Mouse (Mus musculus) hindbrain, embryonic 11.5 days (tissue): Measurements from ENCODE around the gene Sec63. TPM values are rescaled to one million over a fixed set of nuclear protein-coding genes. Genes with fewer than 3 reads are reported as not detected.

Experiments
- ATAC-seq: fragments of 200-750 bp; cut with Nextera tagmentation; 2 replicates; pipeline ENCODE4 v1.8.0; 2017; ENCODE audit warnings: mild to moderate bottlenecking, moderate TSS enrichment, moderate library complexity; ENCODE audit not compliant: low FRiP score
- DNase-seq: peaks from one replicate; pipeline ENCODE4 v3.0.0-alpha.2; 2015; ENCODE audit warnings: low spot score
- H3K27ac ChIP-seq: fragments of 300-500 bp; sonication (generic); 2 replicates; pipeline ENCODE4 v1.5.1; 2014; ENCODE audit warnings: mild to moderate bottlenecking, low read depth, low read length
- H3K27me3 ChIP-seq: fragments of 300-500 bp; sonication (generic); 2 replicates; pipeline ENCODE4 v1.6.1; 2014; ENCODE audit warnings: mild to moderate bottlenecking, low read length, moderate library complexity, mixed read lengths; ENCODE audit not compliant: control insufficient read depth, insufficient read depth
- H3K36me3 ChIP-seq: fragments of 300-500 bp; sonication (generic); 2 replicates; pipeline ENCODE4 v1.6.1; 2014; ENCODE audit warnings: mild to moderate bottlenecking, low read length, moderate library complexity, mixed read lengths; ENCODE audit not compliant: control insufficient read depth, insufficient read depth
- H3K4me1 ChIP-seq: fragments of 300-500 bp; sonication (generic); replicated peaks from 2 replicates; pipeline ENCODE4 v1.6.1; 2014; ENCODE audit warnings: low read length, mixed read lengths; ENCODE audit not compliant: control insufficient read depth, insufficient read depth
- H3K4me2 ChIP-seq: fragments of 300-500 bp; sonication (generic); replicated peaks from 2 replicates; pipeline ENCODE4 v1.6.1; 2014; ENCODE audit warnings: mild to moderate bottlenecking, low read depth, low read length
- H3K4me3 ChIP-seq: fragments of 300-500 bp; sonication (generic); 2 replicates; pipeline ENCODE4 v1.5.1; 2014; ENCODE audit warnings: low read depth, low read length
- H3K9ac ChIP-seq: fragments of 300-500 bp; sonication (generic); 2 replicates; pipeline ENCODE4 v1.6.1; 2014; ENCODE audit warnings: low read depth, low read length
- H3K9me3 ChIP-seq: fragments of 300-500 bp; sonication (generic); 2 replicates; pipeline ENCODE4 v1.6.1; 2016; ENCODE audit warnings: low read length; ENCODE audit not compliant: control insufficient read depth
- WGBS: fragments of 180-500 bp; shearing (Covaris S2); extraction: QIAGEN DNeasy Blood & Tissue Kit; methylation state at CpG from one replicate; pipeline ENCODE4 v1.1.7; 2014; 5-methylcytosine and 5-hydroxymethylcytosine counted together
- polyA plus RNA-seq: library from polyadenylated mRNA; unstranded; fragments of >200 nt; fragmentation: Nextera tagmentation; extraction: Ambion mirVana; gene quantifications from 2 replicates; pipeline ENCODE4 v1.2.1, GENCODE M21; 2014

The Sec63 gene
- polyA plus RNA-seq, 1 experiment from 2014 or later = 31.5 TPM

GRCm38 (mm10) chr10:42754341-42754740 lies 7.0 kb upstream of the Sec63 start:
- no peak overlapping the region for H3K4me2 ChIP-seq
- H3K4me1 ChIP-seq = no peaks in the 10 kb centered on the region
- no peak overlapping the region for H3K9ac ChIP-seq
- no peaks in the 10 kb centered on the region for H3K9me3 ChIP-seq
- H3K36me3 ChIP-seq = no peaks in the 10 kb centered on the region
- ATAC-seq (no peak), DNase-seq (no peak)
- no peaks in the 10 kb centered on the region for H3K27me3 ChIP-seq
- 88% methylated on average over 2 of the region's 2 CpGs for WGBS
- H3K27ac ChIP-seq = no peak overlapping the region
- H3K4me3 ChIP-seq = no peak overlapping the region

DNA sequence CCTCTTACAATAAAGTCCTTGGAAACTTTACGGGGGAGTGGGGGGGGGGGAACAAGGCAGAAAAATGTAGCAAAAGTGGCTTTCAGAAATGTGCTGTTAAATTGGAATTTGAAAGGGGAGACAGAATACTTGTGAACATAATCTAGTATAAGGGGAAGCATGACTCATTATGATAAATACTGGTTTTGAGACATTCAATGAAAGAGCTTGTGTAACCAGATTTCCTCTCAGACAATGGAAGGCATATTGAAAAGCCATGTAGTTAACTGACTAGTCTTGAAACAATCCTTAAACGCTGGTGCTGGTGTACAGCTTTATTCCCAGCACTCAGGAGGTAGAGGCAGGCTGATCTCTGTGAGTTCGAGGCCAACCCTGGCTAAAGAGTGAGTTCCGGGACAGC lies 1.6 kb upstream of the Sec63 start:
- H3K4me1 ChIP-seq = peaks cover 2% of the 10 kb centered on the region; the same call in 1 of the 2 replicates
- H3K9me3 ChIP-seq = no peaks in the 10 kb centered on the region
- WGBS = 96% methylated on average over 4 of the region's 4 CpGs
- no peak overlapping the region for H3K9ac ChIP-seq
- no peak overlapping the region for H3K4me2 ChIP-seq
- no peaks in the 10 kb centered on the region for H3K27me3 ChIP-seq
- no peak overlapping the region for H3K4me3 ChIP-seq
- ATAC-seq = no peak
- no peak for DNase-seq
- H3K36me3 ChIP-seq = no peaks in the 10 kb centered on the region
- no peak overlapping the region for H3K27ac ChIP-seq

DNA sequence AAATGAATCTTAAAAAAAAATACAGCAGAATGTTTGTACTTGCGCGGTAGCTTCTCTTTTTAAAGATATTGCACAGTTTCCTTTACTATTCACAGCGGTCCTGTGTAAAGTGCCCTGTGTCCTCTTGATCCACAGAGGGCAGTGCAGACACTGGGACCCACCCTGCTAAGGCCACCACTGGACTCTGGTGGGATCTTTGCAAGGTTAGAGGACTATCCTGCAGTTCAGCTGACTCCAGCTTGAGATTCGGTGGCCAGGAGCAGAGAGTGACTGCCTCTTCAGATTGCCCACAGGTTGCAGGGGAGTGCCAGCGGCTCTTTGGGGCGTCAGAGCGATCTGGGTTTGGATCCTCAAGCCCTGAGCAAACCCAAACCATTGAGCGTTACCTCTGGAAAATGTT lies 967 bp upstream of the Sec63 start:
- 64% methylated on average over 8 of the region's 8 CpGs for WGBS
- Histone ChIP-seq H3K4me2 (no peak overlapping the region), H3K9me3 (no peaks in the 10 kb centered on the region), H3K36me3 (no peaks in the 10 kb centered on the region), H3K9ac (no peak overlapping the region), H3K4me1 (peaks cover 4% of the 10 kb centered on the region), H3K27ac (no peak overlapping the region), H3K27me3 (no peaks in the 10 kb centered on the region), H3K4me3 (no peak overlapping the region)
- DNase-seq (no peak), ATAC-seq (no peak)

DNA sequence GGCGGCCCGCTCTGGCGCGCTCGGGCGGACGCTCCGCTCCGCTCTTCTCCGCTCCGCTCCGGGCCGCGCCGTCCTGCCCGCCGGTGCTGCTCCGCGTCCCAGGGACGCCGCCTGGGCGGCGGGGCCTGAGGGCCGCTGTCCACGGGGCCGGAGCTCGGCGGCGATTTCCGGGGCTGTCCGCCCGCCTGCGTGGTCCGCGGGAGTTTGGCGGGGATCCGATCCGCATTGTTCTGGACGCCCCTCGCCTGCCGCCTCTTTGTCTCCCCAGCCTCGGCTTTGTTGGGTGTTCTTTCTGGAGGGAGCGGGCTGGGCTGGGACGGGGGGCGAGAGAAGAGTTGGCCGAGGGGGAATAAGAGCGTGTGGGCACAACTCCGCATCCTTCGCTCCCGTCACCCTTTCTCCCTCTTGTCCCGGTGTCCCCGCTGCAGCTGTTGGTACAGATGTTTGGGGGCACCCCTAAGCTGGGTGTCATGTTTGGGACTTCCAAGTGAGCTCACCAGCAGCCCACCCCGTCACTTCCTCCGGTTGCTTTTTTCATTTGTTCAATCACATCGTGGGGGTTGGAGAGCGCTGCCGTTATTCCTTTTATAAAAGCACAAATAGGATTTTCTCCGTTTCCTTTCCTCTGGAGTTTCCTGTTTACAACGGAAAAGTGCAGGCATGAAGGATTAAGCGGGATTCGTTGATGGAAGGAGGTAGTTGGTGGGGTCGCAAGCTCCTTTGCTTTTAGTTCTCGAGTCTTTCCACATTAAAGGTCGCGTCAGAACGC lies 789 bp downstream of the Sec63 start:
- under 1% methylated on average over 48 of the region's 66 CpGs for WGBS
- DNase-seq (peak; percentile 68), ATAC-seq (peak; percentile 74; the same call in 1 of the 2 replicates)
- H3K27ac ChIP-seq = peak overlapping the region; percentile 90
- no peaks in the 10 kb centered on the region for H3K9me3 ChIP-seq
- H3K4me2 ChIP-seq = peak overlapping the region; percentile 66
- peaks cover 4% of the 10 kb centered on the region for H3K4me1 ChIP-seq
- H3K9ac ChIP-seq = peak overlapping the region; percentile 98
- no peaks in the 10 kb centered on the region for H3K36me3 ChIP-seq
- no peaks in the 10 kb centered on the region for H3K27me3 ChIP-seq
- peak overlapping the region; percentile 97 for H3K4me3 ChIP-seq

- Histone ChIP-seq H3K27me3 (no peaks in the 10 kb centered on the region), H3K9me3 (no peaks in the 10 kb centered on the region), H3K9ac (peak overlapping the region; percentile 98), H3K4me2 (peak overlapping the region; percentile 66), H3K4me1 (peaks cover 4% of the 10 kb centered on the region), H3K4me3 (peak overlapping the region; percentile 97), H3K27ac (no peak overlapping the region), H3K36me3 (no peaks in the 10 kb centered on the region)
- peak; percentile 37 for DNase-seq
- no peak for ATAC-seq
- 1% methylated on average over 6 of the region's 6 CpGs for WGBS
Measured at GRCm38 (mm10) chr10:42762670-42763058, 1.4 kb downstream of the Sec63 start.

GRCm38 (mm10) chr10:42763246-42763645 lies 1.9 kb downstream of the Sec63 start:
- ATAC-seq = no peak
- whole genome bisulfite sequencing = 47% methylated on average over 4 of the region's 4 CpGs

GRCm38 (mm10) chr10:42765344-42765743 lies 4.0 kb downstream of the Sec63 start:
- no peak for ATAC-seq
- H3K4me2 ChIP-seq = no peak overlapping the region
- H3K9ac ChIP-seq = no peak overlapping the region
- peaks cover 4% of the 10 kb centered on the region for H3K4me1 ChIP-seq
- DNase-seq = no peak
- no peaks in the 10 kb centered on the region for H3K27me3 ChIP-seq
- no peak overlapping the region for H3K4me3 ChIP-seq
- no peaks in the 10 kb centered on the region for H3K9me3 ChIP-seq
- H3K27ac ChIP-seq = no peak overlapping the region
- H3K36me3 ChIP-seq = no peaks in the 10 kb centered on the region

More at GRCm38 (mm10) chr10:42763246-42763645, 1.9 kb downstream of the Sec63 start:
- no peaks in the 10 kb centered on the region for H3K36me3 ChIP-seq
- no peaks in the 10 kb centered on the region for H3K27me3 ChIP-seq
- H3K27ac ChIP-seq = no peak overlapping the region
- peak overlapping the region; percentile 66 for H3K4me2 ChIP-seq
- no peak for DNase-seq
- peak overlapping the region; percentile 97 for H3K4me3 ChIP-seq
- peak overlapping the region; percentile 45 for H3K9ac ChIP-seq
- H3K4me1 ChIP-seq = peaks cover 4% of the 10 kb centered on the region
- no peaks in the 10 kb centered on the region for H3K9me3 ChIP-seq

DNA sequence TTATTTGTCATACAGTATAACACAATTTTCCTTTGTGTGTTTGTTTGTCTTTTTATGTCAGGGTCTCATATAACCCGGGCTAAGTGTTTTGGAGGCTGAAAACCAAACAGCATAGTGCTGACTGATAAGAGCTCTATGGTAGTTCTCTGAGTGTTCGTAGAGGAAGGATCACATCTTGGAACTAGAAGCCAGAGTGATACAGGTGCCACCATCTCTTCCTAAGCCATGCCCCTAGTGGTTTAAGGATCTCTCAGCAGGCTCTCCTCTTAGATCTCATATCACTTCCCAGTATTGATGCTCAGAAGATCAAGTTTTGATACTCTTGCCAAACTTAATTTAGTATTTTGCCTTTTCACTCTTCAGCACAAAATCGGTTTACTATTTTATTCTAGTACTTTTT lies 14.2 kb downstream of the Sec63 start:
- ATAC-seq (no peak), DNase-seq (no peak)
- Histone ChIP-seq H3K36me3 (no peaks in the 10 kb centered on the region), H3K9me3 (no peaks in the 10 kb centered on the region), H3K27me3 (no peaks in the 10 kb centered on the region), H3K4me1 (no peaks in the 10 kb centered on the region), H3K4me3 (no peak overlapping the region), H3K27ac (no peak overlapping the region), H3K4me2 (no peak overlapping the region), H3K9ac (no peak overlapping the region)
- 91% methylated on average over 3 of the region's 3 CpGs for WGBS

- no peaks in the 10 kb centered on the region for H3K27me3 ChIP-seq
- H3K9ac ChIP-seq = no peak overlapping the region
- H3K4me3 ChIP-seq = no peak overlapping the region
- H3K27ac ChIP-seq = no peak overlapping the region
- H3K4me2 ChIP-seq = no peak overlapping the region
- H3K36me3 ChIP-seq = no peaks in the 10 kb centered on the region
- no peaks in the 10 kb centered on the region for H3K4me1 ChIP-seq
- ATAC-seq (no peak), DNase-seq (no peak)
- whole genome bisulfite sequencing = 95% methylated on average over 2 of the region's 2 CpGs
- no peaks in the 10 kb centered on the region for H3K9me3 ChIP-seq
Measured at GRCm38 (mm10) chr10:42780753-42781152, 19.5 kb downstream of the Sec63 start.
